Mouse (Mus musculus) MEL (cell line): ENCODE results near the gene Prrg3. TPM values are rescaled to one million over a fixed set of nuclear protein-coding genes. Genes with fewer than 3 reads are reported as not detected.

ENCODE experiments used
- DNase-seq: peaks from one replicate; pipeline ENCODE4 v3.0.0; 2011; ENCODE audit warnings: low read depth, low spot score
- H3K27ac ChIP-seq: 2 replicates; pipeline ENCODE4 v1.5.1; 2012; ENCODE audit warnings: low read depth, mild to moderate bottlenecking, control low read depth, low read length, moderate library complexity; ENCODE audit not compliant: control insufficient read depth
- H3K27me3 ChIP-seq, 2 experiments: fragments of 150-350 bp in 1 of 2; sonication (generic) in 1 of 2; 2 replicates each; pipeline ENCODE4 v1.6.1; 2012; ENCODE audit warnings: low read length in 2 of 2, mild to moderate bottlenecking in 2 of 2, improper control_type of control experiment in 1 of 2, moderate library complexity in 1 of 2; ENCODE audit not compliant: insufficient read depth in 2 of 2, control insufficient read depth in 1 of 2
- H3K36me3 ChIP-seq, 2 experiments: 2 replicates each; pipeline ENCODE4 v1.6.1; 2012 to 2014; ENCODE audit warnings: low read length in 2 of 2, improper control_type of control experiment in 1 of 2, inconsistent platforms in 1 of 2, mild to moderate bottlenecking in 1 of 2; ENCODE audit not compliant: insufficient read depth in 2 of 2, control insufficient read depth in 1 of 2
- H3K4me1 ChIP-seq, 2 experiments: fragments of 150-350 bp in 1 of 2; sonication (generic) in 1 of 2; 2 replicates each; pipeline ENCODE4 v1.6.1; 2012; ENCODE audit warnings: low read length in 2 of 2, improper control_type of control experiment in 1 of 2, mild to moderate bottlenecking in 1 of 2; ENCODE audit not compliant: insufficient read depth in 2 of 2, control insufficient read depth in 1 of 2
- H3K4me3 ChIP-seq, 2 experiments: fragments of 150-350 bp in 1 of 2; sonication (generic) in 1 of 2; 2 replicates each; pipeline ENCODE4 v1.5.1; 2012; ENCODE audit warnings: low read depth in 2 of 2, low read length in 2 of 2, mild to moderate bottlenecking in 2 of 2, moderate library complexity in 2 of 2, control low read depth in 1 of 2, improper control_type of control experiment in 1 of 2; ENCODE audit not compliant: control insufficient read depth in 1 of 2, insufficient read depth in 1 of 2
- H3K79me2 ChIP-seq: 2 replicates; pipeline ENCODE4 v1.6.1; 2012; ENCODE audit warnings: mild to moderate bottlenecking, low read length, moderate library complexity; ENCODE audit not compliant: control insufficient read depth, poor library complexity, insufficient read depth
- H3K9ac ChIP-seq: 2 replicates; pipeline ENCODE4 v1.6.1; 2012; ENCODE audit warnings: low read depth, mild to moderate bottlenecking, control low read depth, low read length, moderate library complexity; ENCODE audit not compliant: control insufficient read depth, poor library complexity, severe bottlenecking
- H3K9me3 ChIP-seq: fragments of 150-350 bp; sonication (generic); replicated peaks from 2 replicates; pipeline ENCODE4 v1.6.1; 2012; ENCODE audit warnings: mild to moderate bottlenecking, low read length, improper control_type of control experiment, moderate library complexity; ENCODE audit not compliant: insufficient read depth
- CHD1 ChIP-seq: IDR thresholded peaks from 2 replicates; pipeline ENCODE4 v1.6.1; 2012; ENCODE audit warnings: low read depth, mild to moderate bottlenecking, inconsistent platforms, low read length, improper control_type of control experiment
- CHD2 ChIP-seq: IDR thresholded peaks from 2 replicates; pipeline ENCODE4 v1.6.1; 2011; ENCODE audit warnings: low read length, improper control_type of control experiment
- E2F4 ChIP-seq: IDR thresholded peaks from 2 replicates; pipeline ENCODE4 v1.6.1; 2011; ENCODE audit warnings: low read depth, low read length, improper control_type of control experiment, borderline replicate concordance
- EP300 ChIP-seq, 2 experiments: IDR thresholded peaks; 2 replicates each; pipeline ENCODE4 v1.6.1; 2011; ENCODE audit warnings: improper control_type of control experiment in 2 of 2, low read length in 2 of 2, low read depth in 1 of 2, mild to moderate bottlenecking in 1 of 2
- ETS1 ChIP-seq: IDR thresholded peaks from 2 replicates; pipeline ENCODE4 v1.6.1; 2012; ENCODE audit warnings: low read depth, mild to moderate bottlenecking, inconsistent platforms, low read length, improper control_type of control experiment, moderate library complexity
- GATA1 ChIP-seq: IDR thresholded peaks from 2 replicates; pipeline ENCODE4 v1.6.1; 2011; ENCODE audit warnings: low read depth, low read length, improper control_type of control experiment
- HCFC1 ChIP-seq: IDR thresholded peaks from 2 replicates; pipeline ENCODE4 v1.6.1; 2012; ENCODE audit warnings: low read depth, mild to moderate bottlenecking, inconsistent platforms, low read length, improper control_type of control experiment, moderate library complexity
- JUND ChIP-seq: IDR thresholded peaks from 2 replicates; pipeline ENCODE4 v1.6.1; 2011; ENCODE audit warnings: low read depth, mild to moderate bottlenecking, improper control_type of control experiment, low read length
- KAT2A ChIP-seq: conservative IDR thresholded peaks from 2 replicates; pipeline ENCODE4 v1.6.1; 2012; ENCODE audit warnings: low read depth, low read length, improper control_type of control experiment, inconsistent platforms
- MAZ ChIP-seq: IDR thresholded peaks from 2 replicates; pipeline ENCODE4 v1.6.1; 2012; ENCODE audit warnings: low read depth, mild to moderate bottlenecking, inconsistent platforms, low read length, improper control_type of control experiment
- MXI1 ChIP-seq: IDR thresholded peaks from 2 replicates; pipeline ENCODE4 v1.6.1; 2011; ENCODE audit warnings: mild to moderate bottlenecking, low read depth, low read length, improper control_type of control experiment
- NELFE ChIP-seq: IDR thresholded peaks from 2 replicates; pipeline ENCODE4 v1.6.1; 2011; ENCODE audit warnings: low read depth, low read length, improper control_type of control experiment
- POLR2A ChIP-seq, 2 experiments: IDR thresholded peaks; 2 replicates each; pipeline ENCODE4 v1.6.1; 2011 to 2012; ENCODE audit warnings: low read length in 2 of 2, mild to moderate bottlenecking in 2 of 2, control low read depth in 1 of 2, improper control_type of control experiment in 1 of 2, low read depth in 1 of 2, moderate library complexity in 1 of 2; ENCODE audit not compliant: control insufficient read depth in 1 of 2, insufficient read depth in 1 of 2, poor library complexity in 1 of 2
- POLR2AphosphoS2 ChIP-seq: IDR thresholded peaks from 2 replicates; pipeline ENCODE4 v1.6.1; 2011; ENCODE audit warnings: low read length, improper control_type of control experiment
- RAD21 ChIP-seq: IDR thresholded peaks from 2 replicates; pipeline ENCODE4 v1.6.1; 2011; ENCODE audit warnings: mild to moderate bottlenecking, low read depth, low read length, improper control_type of control experiment
- SMC3 ChIP-seq: IDR thresholded peaks from 2 replicates; pipeline ENCODE4 v1.6.1; 2011; ENCODE audit warnings: low read depth, low read length, improper control_type of control experiment
- TAL1 ChIP-seq: IDR thresholded peaks from 2 replicates; pipeline ENCODE4 v1.6.1; 2012; ENCODE audit warnings: mild to moderate bottlenecking, inconsistent platforms, low read length, moderate library complexity, mixed read lengths
- TCF12 ChIP-seq: IDR thresholded peaks from 2 replicates; pipeline ENCODE4 v1.6.1; 2014; ENCODE audit warnings: low read depth, mild to moderate bottlenecking, inconsistent platforms, low read length, improper control_type of control experiment, moderate library complexity
- UBTF ChIP-seq: IDR thresholded peaks from 2 replicates; pipeline ENCODE4 v1.6.1; 2012; ENCODE audit warnings: low read depth, mild to moderate bottlenecking, inconsistent platforms, low read length, improper control_type of control experiment, moderate library complexity, borderline replicate concordance; ENCODE audit not compliant: insufficient read depth
- USF2 ChIP-seq, 2 experiments: IDR thresholded peaks; 2 replicates each; pipeline ENCODE4 v1.6.1; 2011 to 2012; ENCODE audit warnings: improper control_type of control experiment in 2 of 2, low read length in 2 of 2, borderline replicate concordance in 1 of 2, inconsistent platforms in 1 of 2, low read depth in 1 of 2, mild to moderate bottlenecking in 1 of 2; ENCODE audit not compliant: insufficient read depth in 1 of 2
- ZKSCAN1 ChIP-seq: IDR thresholded peaks from 2 replicates; pipeline ENCODE4 v1.6.1; 2012; ENCODE audit warnings: low read depth, mild to moderate bottlenecking, inconsistent platforms, low read length, improper control_type of control experiment, moderate library complexity
- ZMIZ1 ChIP-seq: IDR thresholded peaks from 2 replicates; pipeline ENCODE4 v1.6.1; 2012; ENCODE audit warnings: low read depth, mild to moderate bottlenecking, inconsistent platforms, low read length, improper control_type of control experiment, moderate library complexity
- polyA plus RNA-seq, 2 experiments: library from polyadenylated mRNA; stranded (reverse) in 1 of 2; unstranded in 1 of 2; fragments of >175 nt in 1 of 2; fragments of >200 nt in 1 of 2; gene quantifications; 2 replicates each; pipeline versions ENCODE4 v1.2.1 to v1.2.4; 2012; ENCODE audit warnings: low replicate concordance in 2 of 2, low read depth in 1 of 2; ENCODE audit not compliant: insufficient read length in 2 of 2, insufficient read depth in 1 of 2, missing spikeins in 1 of 2
- total RNA-seq: library from RNA; depleted of rRNA; stranded (reverse); fragments of 300-350 nt; gene quantifications from 2 replicates; pipeline ENCODE4 v1.2.3, GENCODE M21; 2012

Prrg3 gene
- total and polyA plus RNA-seq, 3 experiments, result not detected

GRCm38 (mm10) chrX:71968216-71968615, 5.8 kb downstream of the Prrg3 start:
- H3K36me3 ChIP-seq, result no peaks in the 10 kb centered on the region
- no peak for DNase-seq
- H3K79me2 ChIP-seq, result no peaks in the 10 kb centered on the region
- TF ChIP-seq POLR2A (IDR thresholded peaks at IDR 0.05; ENCODE audit: control insufficient read depth in 1 of 2, insufficient read depth in 1 of 2, low read depth in 1 of 2, low read length in 2 of 2, poor library complexity in 1 of 2), result no peak
- TF ChIP-seq ETS1, result no peak
- TF ChIP-seq KAT2A, result no peak
- no peak for TF ChIP-seq JUND
- no peak for TF ChIP-seq UBTF
- no peak for TF ChIP-seq TCF12
- no peak for TF ChIP-seq HCFC1
- TF ChIP-seq ZKSCAN1, result no peak
- TF ChIP-seq SMC3, result no peak
- no peak for TF ChIP-seq CHD2
- TF ChIP-seq USF2 (IDR thresholded peaks at IDR 0.05; ENCODE audit: borderline replicate concordance in 1 of 2, insufficient read depth in 1 of 2, low read depth in 1 of 2, low read length in 2 of 2), result no peak
- TF ChIP-seq POLR2AphosphoS2, result no peak
- no peak for TF ChIP-seq MXI1
- no peak for TF ChIP-seq MAZ
- no peak overlapping the region for H3K9ac ChIP-seq
- H3K4me1 ChIP-seq, result no peaks in the 10 kb centered on the region
- no peaks in the 10 kb centered on the region for H3K27me3 ChIP-seq
- no peaks in the 10 kb centered on the region for H3K9me3 ChIP-seq
- H3K4me3 ChIP-seq, result no peak overlapping the region
- no peak overlapping the region for H3K27ac ChIP-seq

GRCm38 (mm10) chrX:71968816-71969215, 6.4 kb downstream of the Prrg3 start:
- H3K27me3 ChIP-seq, result no peaks in the 10 kb centered on the region
- no peak for DNase-seq
- H3K79me2 ChIP-seq, result no peaks in the 10 kb centered on the region
- no peaks in the 10 kb centered on the region for H3K9me3 ChIP-seq
- no peak overlapping the region for H3K4me3 ChIP-seq
- H3K9ac ChIP-seq, result no peak overlapping the region
- no peak overlapping the region for H3K27ac ChIP-seq
- TF ChIP-seq POLR2AphosphoS2, result no peak
- no peak for TF ChIP-seq ZMIZ1
- no peak for TF ChIP-seq RAD21
- no peak for TF ChIP-seq SMC3
- TF ChIP-seq UBTF, result no peak
- no peak for TF ChIP-seq TAL1
- no peak for TF ChIP-seq EP300 (IDR thresholded peaks at IDR 0.05; ENCODE audit: low read depth in 1 of 2, low read length in 2 of 2)
- TF ChIP-seq CHD1, result no peak
- TF ChIP-seq JUND, result no peak
- TF ChIP-seq MAZ, result no peak
- no peak for TF ChIP-seq E2F4
- no peak for TF ChIP-seq NELFE
- TF ChIP-seq USF2 (IDR thresholded peaks at IDR 0.05; ENCODE audit: borderline replicate concordance in 1 of 2, insufficient read depth in 1 of 2, low read depth in 1 of 2, low read length in 2 of 2), result no peak
- no peak for TF ChIP-seq MXI1
- TF ChIP-seq CHD2, result no peak
- TF ChIP-seq GATA1, result no peak
- no peak for TF ChIP-seq ZKSCAN1
- H3K4me1 ChIP-seq, result no peaks in the 10 kb centered on the region
- H3K36me3 ChIP-seq, result no peaks in the 10 kb centered on the region
